Mouse (Mus musculus) mouse trophoblast stem cell (cell line): ENCODE data around the gene Dock4.

Experiments
- in situ Hi-C, 2 experiments: fragments of 300-500 bp; cut with MseI, MboI; formaldehyde crosslinking; loops; 2 replicates in 1 of 2; 3 replicates in 1 of 2; pipeline ENCODE4 v1.15.1; 2025

Dock4 gene

GRCm38 (mm10) chr12:40445648-40446449 lies at the start of gene Dock4, which contains the start of gene Zfp277:
Gene Dock4 (plus strand): TSS chr12:40445952.
Gene Zfp277 (minus strand): TSS chr12:40445902.
- in situ Hi-C loops = no loop called here

- in situ Hi-C loops = no loop called here
Measured at GRCm38 (mm10) chr12:40398916-40399315, 46.8 kb upstream of the Dock4 start.

GRCm38 (mm10) chr12:40399386-40399785 lies 46.4 kb upstream of the Dock4 start:
- in situ Hi-C loops = no loop called here

- in situ Hi-C loops = no loop called here
Measured at GRCm38 (mm10) chr12:40399812-40400211, 45.9 kb upstream of the Dock4 start.

- in situ Hi-C loops = no loop called here
Measured at GRCm38 (mm10) chr12:40414682-40415311, 31.0 kb upstream of the Dock4 start.

- in situ Hi-C loops = no loop called here
Measured at GRCm38 (mm10) chr12:40415312-40415925, 30.3 kb upstream of the Dock4 start.

GRCm38 (mm10) chr12:40417257-40417656 lies 28.5 kb upstream of the Dock4 start:
- in situ Hi-C loops = no loop called here

GRCm38 (mm10) chr12:40424991-40425390 lies 20.8 kb upstream of the Dock4 start:
- in situ Hi-C loops = no loop called here

- in situ Hi-C loops = no loop called here
Measured at GRCm38 (mm10) chr12:40427606-40428005, 18.1 kb upstream of the Dock4 start.

GRCm38 (mm10) chr12:40429976-40430375 lies 15.8 kb upstream of the Dock4 start:
- in situ Hi-C loops = no loop called here

GRCm38 (mm10) chr12:40431075-40431474 lies 14.7 kb upstream of the Dock4 start:
- in situ Hi-C loops = no loop called here

- in situ Hi-C loops = no loop called here
Measured at GRCm38 (mm10) chr12:40434101-40434500, 11.7 kb upstream of the Dock4 start.

GRCm38 (mm10) chr12:40438049-40438448 lies 7.7 kb upstream of the Dock4 start:
- in situ Hi-C loops = no loop called here

- in situ Hi-C loops = no loop called here
Measured at GRCm38 (mm10) chr12:40445206-40445605, 546 bp upstream of the Dock4 start.

GRCm38 (mm10) chr12:40446450-40447381 lies 964 bp downstream of the Dock4 start:
- in situ Hi-C loops = no loop called here

- in situ Hi-C loops = no loop called here
Measured at GRCm38 (mm10) chr12:40447561-40448355, 2.0 kb downstream of the Dock4 start.

- in situ Hi-C loops = no loop called here
Measured at GRCm38 (mm10) chr12:40449119-40449795, 3.5 kb downstream of the Dock4 start.

- in situ Hi-C loops = no loop called here
Measured at GRCm38 (mm10) chr12:40456517-40456916, 10.8 kb downstream of the Dock4 start.

- in situ Hi-C loops = no loop called here
Measured at GRCm38 (mm10) chr12:40458977-40459376, 13.2 kb downstream of the Dock4 start.

GRCm38 (mm10) chr12:40459673-40460265 lies 14.0 kb downstream of the Dock4 start:
- in situ Hi-C loops = no loop called here
